Mouse (Mus musculus) limb, embryonic 13.5 days (tissue): ENCODE results near the gene Ifi214. TPM values are rescaled to one million over a fixed set of nuclear protein-coding genes. Genes with fewer than 3 reads are reported as not detected.

Source experiments
- microRNA-seq: library from miRNA; unstranded; fragments of <30 nt; microRNA quantifications from one replicate; pipeline ENCODE4, GENCODE M21; 2016
- polyA plus RNA-seq: library from polyadenylated mRNA; unstranded; fragments of >200 nt; fragmentation: Nextera tagmentation; extraction: Ambion mirVana; gene quantifications from 2 replicates; pipeline ENCODE4 v1.2.1, GENCODE M21; 2015

Ifi214 gene
- polyA plus RNA-seq, 1 experiment from 2014 or later = not detected

Small RNA genes within 50 kb of the gene (microRNA-seq; reads per million reads assigned to microRNA genes)
- gene Gm44481 = not detected

Other genes starting within 250 kb of the Ifi214 start
- gene Ackr1, start 202.2 kb downstream of the Ifi214 start, polyA plus RNA-seq = 0.57 and 0.66 TPM in 2 replicates
- gene Aim2, start 185.1 kb downstream of the Ifi214 start, polyA plus RNA-seq = 1.1 and 1.3 TPM in 2 replicates
- 0.67 and 0.86 TPM in 2 replicates for gene Cadm3, start 168.3 kb downstream of the Ifi214 start, polyA plus RNA-seq
- gene Ifi206, start 44.9 kb downstream of the Ifi214 start, polyA plus RNA-seq = not detected in 2 replicates
- gene Ifi213, start 63.3 kb upstream of the Ifi214 start, polyA plus RNA-seq = not detected in 2 replicates
- 0.04 and 0.11 TPM in 2 replicates for gene Ifi209, start 95.0 kb upstream of the Ifi214 start, polyA plus RNA-seq
- gene Ifi208, start 137.7 kb upstream of the Ifi214 start, polyA plus RNA-seq = not detected in 2 replicates
- 0.52 and 0.78 TPM in 2 replicates for gene Ifi207, start 205.8 kb upstream of the Ifi214 start, polyA plus RNA-seq
- 1.3 and 1.4 TPM in 2 replicates for gene Ifi204, start 231.0 kb upstream of the Ifi214 start, polyA plus RNA-seq